Mouse (Mus musculus) liver, embryonic 16.5 days (tissue): ENCODE data around the gene Snx6. TPM values are rescaled to one million over a fixed set of nuclear protein-coding genes. Genes with fewer than 3 reads are reported as not detected.
A peak's percentile ranks its signal among the peaks of the same experiment; 100 is the strongest.
"Not testable (repeated sequence)": the region's sequence is repeated elsewhere in the genome, so short reads cannot be mapped to it uniquely, and the experiment has no call there.

Source experiments
- ATAC-seq: fragments of 200-750 bp; cut with Nextera tagmentation; 2 replicates; pipeline ENCODE4 v1.8.0; 2017; ENCODE audit warnings: low read depth, mild to moderate bottlenecking, moderate number of reproducible peaks, moderate library complexity
- H3K27ac ChIP-seq: fragments of 300-500 bp; sonication (generic); 2 replicates; pipeline ENCODE4 v1.5.1; 2014; ENCODE audit warnings: mild to moderate bottlenecking, low read length
- H3K27me3 ChIP-seq: fragments of 300-500 bp; sonication (generic); 2 replicates; pipeline ENCODE4 v1.6.1; 2014; ENCODE audit warnings: low read depth, low read length, mixed read lengths; ENCODE audit not compliant: control insufficient read depth, insufficient read depth
- H3K36me3 ChIP-seq: fragments of 300-500 bp; sonication (generic); 2 replicates; pipeline ENCODE4 v1.6.1; 2014; ENCODE audit warnings: mild to moderate bottlenecking; ENCODE audit not compliant: control insufficient read depth, insufficient read depth
- H3K4me1 ChIP-seq: fragments of 300-500 bp; sonication (generic); 2 replicates; pipeline ENCODE4 v1.6.1; 2014; ENCODE audit warnings: low read depth, low read length, mixed read lengths; ENCODE audit not compliant: control insufficient read depth
- H3K4me2 ChIP-seq: fragments of 300-500 bp; sonication (generic); 2 replicates; pipeline ENCODE4 v1.6.1; 2014; ENCODE audit warnings: low read depth, low read length, mixed read lengths
- H3K4me3 ChIP-seq: fragments of 300-500 bp; sonication (generic); 2 replicates; pipeline ENCODE4 v1.5.1; 2014; ENCODE audit warnings: low read depth, mild to moderate bottlenecking, low read length
- H3K9ac ChIP-seq: fragments of 300-500 bp; sonication (generic); 2 replicates; pipeline ENCODE4 v1.6.1; 2014; ENCODE audit warnings: low read depth, low read length
- H3K9me3 ChIP-seq: fragments of 300-500 bp; sonication (generic); replicated peaks from 2 replicates; pipeline ENCODE4 v1.6.1; 2016; ENCODE audit warnings: low read length; ENCODE audit not compliant: control insufficient read depth
- WGBS: fragments of 180-500 bp; shearing (Covaris S2); extraction: QIAGEN DNeasy Blood & Tissue Kit; methylation state at CpG from one replicate; pipeline ENCODE4 v1.1.7; 2014; ENCODE audit not compliant: insufficient replicate concordance; 5-methylcytosine and 5-hydroxymethylcytosine counted together
- polyA plus RNA-seq: library from polyadenylated mRNA; unstranded; fragments of >200 nt; fragmentation: Nextera tagmentation; extraction: Ambion mirVana; gene quantifications from 2 replicates; pipeline ENCODE4 v1.2.1, GENCODE M21; 2015

The Snx6 gene
- polyA plus RNA-seq, 1 experiment from 2014 or later = 45.4 TPM

DNA sequence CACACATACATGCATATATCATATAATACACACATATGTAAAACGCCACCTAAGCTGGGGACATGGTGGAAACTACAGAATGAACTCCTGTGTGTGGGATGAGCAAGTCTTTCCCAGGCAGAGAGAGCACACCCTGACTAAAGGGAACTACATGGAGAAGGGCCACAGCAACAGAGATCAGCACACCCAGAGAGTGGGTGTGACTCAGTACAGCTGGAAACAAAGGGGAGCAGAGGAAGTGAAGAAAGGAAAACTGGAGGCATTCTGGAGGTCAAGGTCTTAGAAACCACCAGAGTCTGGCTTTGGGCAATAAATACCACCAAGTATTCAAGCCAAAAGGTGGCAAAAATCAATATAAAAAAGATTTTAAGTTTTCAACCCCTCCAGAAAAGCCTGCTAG is 34.8 kb downstream of the Snx6 start:
- no peak for ATAC-seq
- Histone ChIP-seq H3K27ac (no peak overlapping the region), H3K4me3 (no peak overlapping the region), H3K4me2 (no peak overlapping the region), H3K9ac (no peak overlapping the region), H3K4me1 (no peaks in the 10 kb centered on the region), H3K27me3 (no peaks in the 10 kb centered on the region), H3K36me3 (peaks cover 9% of the 10 kb centered on the region; the same call in 1 of the 2 replicates), H3K9me3 (no peaks in the 10 kb centered on the region)
- 86% methylated on average over 1 of the region's 1 CpGs for WGBS

- H3K9ac ChIP-seq = no peak overlapping the region
- no peak overlapping the region for H3K4me2 ChIP-seq
- H3K4me1 ChIP-seq = no peaks in the 10 kb centered on the region
- H3K4me3 ChIP-seq = no peak overlapping the region
- H3K27me3 ChIP-seq = no peaks in the 10 kb centered on the region
- H3K9me3 ChIP-seq = no peaks in the 10 kb centered on the region
- WGBS = 82% methylated on average over 2 of the region's 2 CpGs
- ATAC-seq = no peak
- peaks cover 4% of the 10 kb centered on the region; the same call in 1 of the 2 replicates for H3K36me3 ChIP-seq
- no peak overlapping the region for H3K27ac ChIP-seq
These were observed 36.7 kb downstream of the Snx6 start for GRCm38 (mm10) chr12:54758846-54759245.

DNA sequence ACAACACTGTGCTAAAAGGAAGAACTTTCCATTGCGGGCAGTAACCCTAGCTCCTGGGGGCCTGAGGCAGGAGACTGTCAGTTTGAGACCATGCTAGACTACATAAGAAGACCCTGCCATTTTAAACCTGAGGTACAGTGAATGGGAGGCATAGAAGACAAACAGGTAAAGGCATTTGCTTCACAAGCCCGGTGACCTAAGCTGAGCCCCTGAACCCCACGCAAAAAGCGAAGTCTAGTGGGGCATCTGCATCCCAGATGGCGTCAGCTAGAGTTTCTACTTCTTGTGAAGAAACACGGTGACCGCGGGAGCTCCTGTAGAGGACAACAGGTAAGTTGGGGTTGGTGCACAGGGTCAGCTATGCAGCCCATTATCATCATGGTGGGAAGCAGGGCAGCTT is 46.9 kb downstream of the Snx6 start:
- Histone ChIP-seq H3K27ac (no peak overlapping the region), H3K4me2 (no peak overlapping the region), H3K9ac (no peak overlapping the region), H3K27me3 (no peaks in the 10 kb centered on the region), H3K9me3 (no peaks in the 10 kb centered on the region), H3K36me3 (peaks cover 8% of the 10 kb centered on the region), H3K4me3 (no peak overlapping the region), H3K4me1 (no peaks in the 10 kb centered on the region)
- WGBS = 74% methylated on average over 8 of the region's 8 CpGs
- ATAC-seq = no peak

DNA sequence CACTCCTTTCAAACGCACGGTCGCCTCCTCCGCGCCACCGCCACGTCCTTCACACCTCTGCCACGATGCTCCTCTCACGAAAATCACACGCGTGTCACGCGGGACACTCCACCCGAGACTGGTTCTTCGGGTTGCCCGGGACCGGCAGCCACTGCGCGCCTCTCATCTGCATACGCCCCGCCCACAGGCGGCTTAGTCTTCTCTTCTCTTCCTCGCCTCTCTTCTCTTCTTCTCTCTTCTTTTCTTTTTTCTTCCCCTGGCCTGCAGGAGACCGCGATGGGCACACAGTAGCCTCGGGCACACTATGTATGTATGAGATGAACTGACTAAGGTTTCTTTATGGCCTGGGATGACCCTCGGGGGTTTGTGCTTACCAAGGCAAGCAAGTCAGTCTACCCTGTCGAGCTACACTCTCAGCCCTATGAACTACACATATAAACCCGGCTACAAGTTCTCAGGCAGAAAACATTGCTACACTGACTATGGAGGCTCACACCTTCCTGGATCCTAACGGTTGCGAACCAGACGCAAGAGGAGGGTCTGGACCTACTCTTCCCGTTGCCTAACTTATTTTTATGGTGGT is 56.8 kb downstream of the Snx6 start:
- WGBS = 0% methylated on average over 6 of the region's 33 CpGs
- H3K27ac ChIP-seq, H3K4me1 ChIP-seq, H3K4me3 ChIP-seq, H3K9me3 ChIP-seq, H3K27me3 ChIP-seq, H3K4me2 ChIP-seq, H3K36me3 ChIP-seq, H3K9ac ChIP-seq: not testable (repeated sequence)
- ATAC-seq = peak; percentile 28

DNA sequence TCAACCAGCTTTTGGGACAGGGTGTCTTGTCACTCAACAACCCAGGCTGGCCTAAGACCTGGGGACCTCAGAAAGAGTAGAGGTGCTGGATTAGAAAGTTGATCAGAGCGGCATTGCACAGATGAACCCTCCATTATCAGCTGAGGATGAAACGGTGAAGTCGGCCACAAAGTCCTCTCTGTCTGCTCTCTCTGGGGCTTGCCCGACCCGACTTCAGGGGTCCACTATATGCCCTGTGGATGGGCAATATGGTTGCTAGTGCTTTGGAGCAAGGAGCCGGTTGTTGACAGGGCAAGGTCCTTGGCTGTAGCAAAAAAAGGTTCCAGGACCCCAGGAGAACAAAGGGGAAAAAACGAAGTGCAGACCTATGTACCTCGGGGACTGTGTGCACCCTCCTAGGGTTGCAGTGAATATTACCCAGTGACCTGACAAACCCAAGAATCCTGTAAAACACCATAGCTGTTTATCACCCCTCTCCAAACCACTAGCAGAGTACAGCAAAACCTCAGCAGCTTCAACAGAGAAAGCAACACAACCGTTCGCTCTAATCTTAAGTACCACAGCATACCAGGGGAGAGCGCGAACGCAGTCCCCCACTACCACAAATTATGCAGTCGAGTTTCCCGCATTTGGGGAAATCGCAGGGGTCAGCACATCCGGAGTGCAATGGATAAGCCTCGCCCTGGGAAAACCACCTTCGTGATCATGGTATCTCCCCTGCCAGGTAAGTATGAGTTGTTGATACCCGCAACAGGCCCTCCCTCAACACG is 57.4 kb downstream of the Snx6 start:
- H3K36me3 ChIP-seq, H3K4me2 ChIP-seq, H3K4me3 ChIP-seq, H3K9me3 ChIP-seq, H3K9ac ChIP-seq, H3K27me3 ChIP-seq, H3K27ac ChIP-seq, H3K4me1 ChIP-seq: not testable (repeated sequence)
- peak; percentile 83 for ATAC-seq
- WGBS = no CpG with 5 or more reads among the region's 21 CpGs

GRCm38 (mm10) chr12:54734307-54735131 is 61.0 kb downstream of the Snx6 start:
- H3K27ac ChIP-seq, H3K4me1 ChIP-seq, H3K4me3 ChIP-seq, H3K9ac ChIP-seq, H3K36me3 ChIP-seq, H3K4me2 ChIP-seq, H3K27me3 ChIP-seq, H3K9me3 ChIP-seq: not testable (repeated sequence)
- peak; percentile 49 for ATAC-seq
- WGBS = 0% methylated on average over 4 of the region's 49 CpGs

DNA sequence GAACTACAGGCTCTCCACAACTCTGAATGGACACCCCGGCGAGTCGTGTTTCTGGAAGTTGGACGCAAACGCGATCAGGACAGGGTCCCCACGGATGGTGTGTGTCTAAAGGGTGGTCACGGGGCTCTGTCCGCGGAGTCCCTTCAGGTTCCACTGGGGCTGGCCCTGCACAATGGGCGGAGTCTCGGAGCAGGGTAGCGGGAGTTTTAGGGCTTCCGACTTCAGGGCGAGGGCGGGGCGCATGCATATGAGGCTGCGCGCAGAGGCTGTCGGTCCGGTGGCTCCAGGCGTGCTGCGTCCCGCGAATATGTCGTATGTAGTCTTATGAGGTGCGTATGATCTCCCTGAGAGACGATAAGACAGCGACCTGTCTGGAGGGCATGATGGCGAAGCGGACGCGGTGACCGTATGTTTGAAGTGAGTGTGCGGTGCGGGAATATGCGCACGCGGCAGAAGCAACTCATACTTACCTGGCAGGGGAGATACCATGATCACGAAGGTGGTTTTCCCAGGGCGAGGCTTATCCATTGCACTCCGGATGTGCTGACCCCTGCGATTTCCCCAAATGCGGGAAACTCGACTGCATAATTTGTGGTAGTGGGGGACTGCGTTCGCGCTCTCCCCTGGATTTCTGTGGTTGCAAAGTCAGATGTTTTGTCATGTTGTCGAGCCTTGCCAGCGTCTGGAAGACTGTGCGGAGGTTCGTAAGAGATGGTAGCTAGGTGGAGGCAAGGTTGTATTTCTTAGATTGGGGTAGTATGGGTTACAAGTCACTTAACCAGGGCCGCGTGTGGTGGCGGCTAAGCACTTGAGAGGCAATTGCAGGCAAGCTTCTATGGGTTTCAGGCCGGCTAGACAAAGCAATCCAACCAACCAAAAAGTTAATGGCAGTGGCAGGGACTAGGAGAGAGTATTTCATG is 66.1 kb downstream of the Snx6 start:
- ATAC-seq = peak; percentile 83
- no CpG with 5 or more reads among the region's 56 CpGs for WGBS
- not testable (repeated sequence) for H3K4me2 ChIP-seq

GRCm38 (mm10) chr12:54718871-54719786 is 76.4 kb downstream of the Snx6 start:
- not testable (repeated sequence) for H3K9ac ChIP-seq, H3K36me3 ChIP-seq, H3K4me1 ChIP-seq, H3K9me3 ChIP-seq, H3K27ac ChIP-seq, H3K27me3 ChIP-seq, H3K4me3 ChIP-seq, H3K4me2 ChIP-seq
- no CpG with 5 or more reads among the region's 56 CpGs for WGBS
- peak; percentile 84 for ATAC-seq

More for the DNA sequence above, 66.1 kb downstream of the Snx6 start:
- not testable (repeated sequence) for H3K9me3 ChIP-seq, H3K36me3 ChIP-seq, H3K27me3 ChIP-seq, H3K4me3 ChIP-seq, H3K9ac ChIP-seq, H3K4me1 ChIP-seq, H3K27ac ChIP-seq
